Mouse (Mus musculus): ENCODE data around the gene Peli3. TPM values are rescaled to one million over a fixed set of nuclear protein-coding genes. Genes with fewer than 3 reads are reported as not detected.
A peak's percentile ranks its signal among the peaks of the same experiment; 100 is the strongest.

The Peli3 gene
- total and polyA plus RNA-seq, 3 experiments = 0.08 to 0.33 TPM; not detected in 1

DNA sequence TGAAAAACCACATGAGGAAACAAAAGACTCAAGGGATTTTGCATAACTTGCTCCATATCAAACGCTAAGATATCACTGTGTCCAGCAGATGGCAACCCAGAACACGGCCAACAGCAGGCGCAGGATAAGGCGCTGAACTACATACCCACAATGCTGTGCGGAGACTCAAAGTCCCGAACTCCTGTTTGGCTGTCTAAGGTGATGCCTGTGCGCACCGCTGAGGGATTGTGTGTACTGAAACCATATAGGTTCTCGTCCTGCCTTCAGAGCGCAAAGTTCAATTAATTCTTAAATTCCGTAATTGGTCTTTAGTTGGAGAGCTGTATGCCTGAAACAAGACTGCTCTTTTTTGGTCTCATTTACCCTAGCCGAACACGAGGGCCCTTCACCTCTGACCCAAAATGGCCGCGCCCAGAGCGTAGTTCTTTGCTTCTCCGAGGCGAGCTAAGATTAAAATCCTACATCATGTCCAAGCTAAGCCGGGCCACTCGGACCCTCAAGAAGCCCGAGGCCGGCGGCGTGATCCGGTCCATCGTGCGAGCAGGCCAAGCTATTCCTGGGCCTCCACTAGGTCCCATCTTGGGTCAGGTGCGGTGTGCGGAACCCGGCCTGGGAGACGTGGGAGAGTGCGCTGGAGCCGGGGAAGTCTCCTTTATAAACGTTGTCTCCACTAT, 19.1 kb upstream of the Peli3 start, which contains the start of gene Mrpl11:
Gene Mrpl11 (plus strand): TSS at position 220 of the 674 bp plus-strand sequence.
- DNase-seq (ENCODE audit: low read depth, low spot score) = peak; percentile 97
- peaks cover 3% of the 10 kb centered on the region; the same call in 1 of the 2 replicates for H3K79me2 ChIP-seq (ENCODE audit: control insufficient read depth, insufficient read depth, low read length, poor library complexity)
- H3K36me3 ChIP-seq (ENCODE audit: control insufficient read depth in 1 of 2, insufficient read depth in 2 of 2, low read length in 2 of 2) = peaks cover 0 to 5% of the 10 kb centered on the region in 2 experiments; a peak in 2 of 4 replicates
- H3K9ac ChIP-seq (ENCODE audit: control insufficient read depth, low read depth, low read length, poor library complexity, severe bottlenecking) = peak within 1 kb of the TSS; percentile 97
- peak within 1 kb of the TSS; percentile 89 for H3K27ac ChIP-seq (ENCODE audit: control insufficient read depth, low read depth, low read length)
- H3K4me1 ChIP-seq (ENCODE audit: control insufficient read depth in 1 of 2, insufficient read depth in 2 of 2, low read length in 2 of 2) = peaks cover 0 to 5% of the 10 kb centered on the region in 2 experiments; a peak in 3 of 4 replicates
- H3K9me3 ChIP-seq (replicated peaks; ENCODE audit: insufficient read depth, low read length) = no peaks in the 10 kb centered on the region
- H3K4me3 ChIP-seq (ENCODE audit: control insufficient read depth in 1 of 2, insufficient read depth in 1 of 2, low read depth in 2 of 2, low read length in 2 of 2) = peak within 1 kb of the TSS; percentile 89 to 98
- H3K27me3 ChIP-seq (ENCODE audit: control insufficient read depth in 1 of 2, insufficient read depth in 2 of 2, low read length in 2 of 2) = no peaks in the 10 kb centered on the region
- TF ChIP-seq MAX (IDR thresholded peaks at IDR 0.05; ENCODE audit: low read length) (peak; percentile 100), POLR2AphosphoS2 (IDR thresholded peaks at IDR 0.05; ENCODE audit: low read length) (no peak), MAFK (IDR thresholded peaks at IDR 0.05; ENCODE audit: borderline replicate concordance, low read depth, low read length) (no peak), HCFC1 (IDR thresholded peaks at IDR 0.05; ENCODE audit: low read depth, low read length) (peak; percentile 98), MEF2A (IDR thresholded peaks at IDR 0.05; ENCODE audit: extremely low read depth, insufficient replicate concordance, low read depth, low read length, poor library complexity, severe bottlenecking) (no peak), MYC (IDR thresholded peaks at IDR 0.05; ENCODE audit: low read depth, low read length) (peak; percentile 91), USF1 (IDR thresholded peaks at IDR 0.05; ENCODE audit: low read depth, low read length) (0 out of 2 replicates have a peak, but pooled peaks have one; percentile 34), ELF1 (IDR thresholded peaks at IDR 0.05; ENCODE audit: low read depth, low read length) (no peak; the same call in 1 of the 2 replicates), CHD1 (IDR thresholded peaks at IDR 0.05; ENCODE audit: low read depth, low read length) (no peak), NELFE (IDR thresholded peaks at IDR 0.05; ENCODE audit: low read depth, low read length) (peak; percentile 69), NRF1 (IDR thresholded peaks at IDR 0.05; ENCODE audit: insufficient read depth, low read depth, low read length, poor library complexity, severe bottlenecking) (peak; percentile 35; the same call in 1 of the 2 replicates), SMC3 (IDR thresholded peaks at IDR 0.05; ENCODE audit: low read depth, low read length) (peak; percentile 53; the same call in 1 of the 2 replicates), ZKSCAN1 (IDR thresholded peaks at IDR 0.05; ENCODE audit: low read depth, low read length) (no peak), TAL1 (IDR thresholded peaks at IDR 0.05; ENCODE audit: low read length) (peak; percentile 45), ZNF384 (IDR thresholded peaks at IDR 0.05; ENCODE audit: low read depth, low read length) (no peak), MYB (IDR thresholded peaks at IDR 0.05; ENCODE audit: low read depth, low read length) (no peak), CHD2 (IDR thresholded peaks at IDR 0.05; ENCODE audit: low read length) (peak; percentile 60; the same call in 1 of the 2 replicates), BHLHE40 (IDR thresholded peaks at IDR 0.05; ENCODE audit: borderline replicate concordance, low read depth, low read length) (no peak), GATA1 (IDR thresholded peaks at IDR 0.05; ENCODE audit: low read depth, low read length) (peak; percentile 72), KAT2A (conservative IDR thresholded peaks at IDR 0.05; ENCODE audit: low read depth, low read length) (peak; percentile 94), GABPA (IDR thresholded peaks at IDR 0.05; ENCODE audit: low read depth, low read length) (no peak), RAD21 (IDR thresholded peaks at IDR 0.05; ENCODE audit: low read depth, low read length) (peak; percentile 31), JUND (IDR thresholded peaks at IDR 0.05; ENCODE audit: low read depth, low read length) (peak; percentile 69; the same call in 1 of the 2 replicates), POLR2A (IDR thresholded peaks at IDR 0.05; ENCODE audit: control insufficient read depth in 1 of 2, insufficient read depth in 1 of 2, low read depth in 1 of 2, low read length in 2 of 2, poor library complexity in 1 of 2) (peak; percentile 52 to 59; a peak in 2 of 4 replicates), USF2 (IDR thresholded peaks at IDR 0.05; ENCODE audit: borderline replicate concordance in 1 of 2, insufficient read depth in 1 of 2, low read depth in 1 of 2, low read length in 2 of 2) (no peak), ZC3H11A (IDR thresholded peaks at IDR 0.05; ENCODE audit: low read depth, low read length) (no peak), SIN3A (IDR thresholded peaks at IDR 0.05; ENCODE audit: low read length) (peak; percentile 95), ETS1 (IDR thresholded peaks at IDR 0.05; ENCODE audit: low read depth, low read length) (no peak), POLR2AphosphoS5 (IDR thresholded peaks at IDR 0.05; ENCODE audit: borderline replicate concordance, low read depth, low read length) (no peak), MAZ (IDR thresholded peaks at IDR 0.05; ENCODE audit: low read depth, low read length) (0 out of 2 replicates have a peak, but pooled peaks have one; percentile 24), MXI1 (IDR thresholded peaks at IDR 0.05; ENCODE audit: low read depth, low read length) (peak; percentile 94), CTCF (IDR thresholded peaks at IDR 0.05 in 2 of 3, conservative IDR thresholded peaks at IDR 0.05 in 1 of 3; ENCODE audit: control insufficient read depth in 1 of 3, insufficient read depth in 1 of 3, low read depth in 2 of 3, low read length in 3 of 3, poor library complexity in 1 of 3, severe bottlenecking in 1 of 3) (peak; percentile 74 to 77 (median 76)), EP300 (IDR thresholded peaks at IDR 0.05; ENCODE audit: low read depth in 1 of 2, low read length in 2 of 2) (0 out of 4 replicates have a peak, but pooled peaks of 1 of the 2 experiments have one; percentile 9), TBP (IDR thresholded peaks at IDR 0.05; ENCODE audit: low read depth, low read length) (peak; percentile 65), E2F4 (IDR thresholded peaks at IDR 0.05; ENCODE audit: borderline replicate concordance, low read depth, low read length) (no peak), RCOR1 (IDR thresholded peaks at IDR 0.05; ENCODE audit: low read depth, low read length) (no peak)

All from MEL (cell line).